Mouse (Mus musculus) bone marrow macrophage, adult 2 months (primary cell): Measurements from ENCODE around the gene Cnp.

ENCODE experiments used
- CTCF ChIP-seq: IDR thresholded peaks from 2 replicates; pipeline ENCODE4 v1.5.1; 2012; ENCODE audit warnings: low read depth, mild to moderate bottlenecking, low read length, moderate library complexity
- POLR2A ChIP-seq: IDR thresholded peaks from 2 replicates; pipeline ENCODE4 v1.6.1; 2012; ENCODE audit warnings: mild to moderate bottlenecking, low read depth, low read length, borderline replicate concordance

- TF ChIP-seq POLR2A = no peak
- TF ChIP-seq CTCF = no peak
Measured at GRCm38 (mm10) chr11:100595533-100595932, 20.8 kb downstream of the Cnp start.
